Mouse (Mus musculus): ENCODE measurements around the gene Clec16a. TPM values are rescaled to one million over a fixed set of nuclear protein-coding genes. Genes with fewer than 3 reads are reported as not detected.
A peak's percentile ranks its signal among the peaks of the same experiment; 100 is the strongest.

The Clec16a gene
- total and polyA plus RNA-seq, 3 experiments, result 20.0 to 24.2 (median 20.5) TPM

DNA sequence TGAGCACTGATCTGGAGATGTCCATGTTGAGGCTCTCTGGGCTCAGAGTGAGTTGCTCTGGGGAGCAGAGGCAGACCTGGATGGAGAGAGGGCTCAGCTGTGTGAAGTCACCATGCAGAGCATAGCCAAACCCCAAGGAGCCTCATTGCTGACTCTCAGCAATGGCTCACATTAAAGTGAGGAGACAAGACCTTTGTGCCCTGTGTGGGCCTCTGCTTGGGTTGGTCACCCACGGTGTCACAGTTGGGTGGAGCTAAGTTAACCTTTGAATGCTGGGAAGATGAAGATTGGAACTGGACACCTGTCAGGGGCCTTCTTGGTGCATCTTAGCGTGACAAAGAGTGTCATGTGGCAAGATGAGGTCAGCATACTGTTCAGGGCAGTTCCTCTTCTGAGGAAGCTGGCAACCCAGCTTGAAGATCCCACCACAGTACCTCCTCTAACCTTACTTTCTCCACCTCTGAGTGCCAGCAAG is 49.3 kb upstream of the Clec16a start:
- peaks cover 49 to 81% of the 10 kb centered on the region in 2 experiments for H3K4me1 ChIP-seq (ENCODE audit: control insufficient read depth in 1 of 2, insufficient read depth in 2 of 2)
- peak overlapping the region; percentile 55; the same call in 1 of the 2 replicates for H3K9ac ChIP-seq (ENCODE audit: insufficient read depth, low read depth)
- DNase-seq (ENCODE audit: extremely low read depth), result peak; percentile 95
- H3K27me3 ChIP-seq (replicated peaks), result no peaks in the 10 kb centered on the region
- H3K4me2 ChIP-seq (ENCODE audit: insufficient read depth, low read depth, poor library complexity, severe bottlenecking), result peak overlapping the region; percentile 48; the same call in 1 of the 2 replicates
- dilution Hi-C loops (cut with MboI; ENCODE audit: extremely low pct_ligation_motif_present, extremely low pct_unique_long_range_greater_than_20kb, low sequenced_read_pairs), result no loop called here
- H3K36me3 ChIP-seq (replicated peaks in 1 of 2; ENCODE audit: control insufficient read depth in 1 of 2, insufficient read depth in 1 of 2, low read length in 1 of 2), result peaks cover 3 to 73% of the 10 kb centered on the region in 2 experiments
- peak overlapping the region; percentile 84 for H3K27ac ChIP-seq (ENCODE audit: insufficient read depth, low read depth)
- peak overlapping the region; percentile 26 to 64 (median 53) for H3K4me3 ChIP-seq (replicated peaks in 1 of 3; ENCODE audit: low read depth in 2 of 3, low read length in 2 of 3, poor library complexity in 1 of 3)
- in situ Hi-C loops (cut with MboI; ENCODE audit: low pct_ligation_motif_present, low pct_unique_long_range_greater_than_20kb, low sequenced_read_pairs), result no loop called here
- no peak for TF ChIP-seq CTCF (conservative IDR thresholded peaks at IDR 0.05 in 1 of 2, IDR thresholded peaks at IDR 0.05 in 1 of 2; ENCODE audit: low read depth in 2 of 2, low read length in 2 of 2)
- TF ChIP-seq MXI1 (IDR thresholded peaks at IDR 0.05; ENCODE audit: low read depth, low read length), result peak; percentile 79; the same call in 1 of the 2 replicates
- TF ChIP-seq JUN (IDR thresholded peaks at IDR 0.05; ENCODE audit: insufficient read depth, low read depth, low read length), result peak; percentile 99
- TF ChIP-seq ZNF384 (IDR thresholded peaks at IDR 0.05; ENCODE audit: low read depth, low read length), result no peak
- TF ChIP-seq RCOR1 (conservative IDR thresholded peaks at IDR 0.05; ENCODE audit: low read depth, low read length), result peak; percentile 89
- no peak for TF ChIP-seq ZKSCAN1 (IDR thresholded peaks at IDR 0.05; ENCODE audit: borderline replicate concordance, low read depth, low read length)
- TF ChIP-seq TCF12 (IDR thresholded peaks at IDR 0.05; ENCODE audit: low read depth, low read length), result peak; percentile 99
- peak; percentile 3 for TF ChIP-seq RAD21 (IDR thresholded peaks at IDR 0.05; ENCODE audit: low read depth, low read length)
- peak; percentile 81 for TF ChIP-seq CHD2 (IDR thresholded peaks at IDR 0.05; ENCODE audit: low read length)
- TF ChIP-seq ZC3H11A (IDR thresholded peaks at IDR 0.05; ENCODE audit: low read depth, low read length), result no peak
- 0 out of 2 replicates have a peak, but pooled peaks have one; percentile 39 for TF ChIP-seq MAZ (IDR thresholded peaks at IDR 0.05; ENCODE audit: low read depth, low read length)
- no peak for TF ChIP-seq NRF1 (IDR thresholded peaks at IDR 0.05; ENCODE audit: low read depth, low read length)
- TF ChIP-seq USF1 (IDR thresholded peaks at IDR 0.05; ENCODE audit: low read depth, low read length), result peak; percentile 77
- TF ChIP-seq GABPA (IDR thresholded peaks at IDR 0.05; ENCODE audit: insufficient replicate concordance, low read depth, low read length), result no peak
- TF ChIP-seq KAT2A (IDR thresholded peaks at IDR 0.05; ENCODE audit: insufficient replicate concordance, low read length), result 0 out of 2 replicates have a peak, but pooled peaks have one; percentile 51
- TF ChIP-seq SMC3 (IDR thresholded peaks at IDR 0.05; ENCODE audit: low read depth, low read length), result peak; percentile 34; the same call in 1 of the 2 replicates
- peak; percentile 85 for TF ChIP-seq TBP (conservative IDR thresholded peaks at IDR 0.05; ENCODE audit: low read depth, low read length)
- TF ChIP-seq MEF2A (IDR thresholded peaks at IDR 0.05; ENCODE audit: borderline replicate concordance, low read depth, low read length), result peak; percentile 98
- peak; percentile 82; the same call in 1 of the 2 replicates for TF ChIP-seq ZMIZ1 (IDR thresholded peaks at IDR 0.05; ENCODE audit: low read depth, low read length)
- peak; percentile 54; the same call in 1 of the 2 replicates for TF ChIP-seq POLR2AphosphoS2 (IDR thresholded peaks at IDR 0.05; ENCODE audit: low read depth, low read length)
- TF ChIP-seq MAFK (IDR thresholded peaks at IDR 0.05; ENCODE audit: insufficient replicate concordance, low read length), result peak; percentile 73
- peak; percentile 63 for TF ChIP-seq USF2 (conservative IDR thresholded peaks at IDR 0.05; ENCODE audit: low read depth, low read length)
- peak; percentile 94 for TF ChIP-seq BHLHE40 (IDR thresholded peaks at IDR 0.05; ENCODE audit: low read depth, low read length)
- TF ChIP-seq UBTF (IDR thresholded peaks at IDR 0.05; ENCODE audit: low read depth, low read length), result no peak
- peak; percentile 94 for TF ChIP-seq MAX (IDR thresholded peaks at IDR 0.05; ENCODE audit: low read length)
- peak; percentile 71 for TF ChIP-seq CHD1 (IDR thresholded peaks at IDR 0.05; ENCODE audit: low read depth, low read length)
- peak; percentile 97 for TF ChIP-seq SIN3A (IDR thresholded peaks at IDR 0.05; ENCODE audit: low read length)
- peak; percentile 94 for TF ChIP-seq MYC (IDR thresholded peaks at IDR 0.05; ENCODE audit: low read depth, low read length)
- peak; percentile 90 for TF ChIP-seq IRF4 (IDR thresholded peaks at IDR 0.05; ENCODE audit: low read depth, low read length)
- peak; percentile 70 for TF ChIP-seq POLR2A (IDR thresholded peaks at IDR 0.05; ENCODE audit: low read depth, low read length)
- TF ChIP-seq NELFE (IDR thresholded peaks at IDR 0.05; ENCODE audit: low read depth, low read length), result no peak; the same call in 1 of the 2 replicates
- peak; percentile 65 for TF ChIP-seq HCFC1 (IDR thresholded peaks at IDR 0.05; ENCODE audit: low read depth, low read length)
- TF ChIP-seq PAX5 (IDR thresholded peaks at IDR 0.05; ENCODE audit: low read length), result no peak
- TF ChIP-seq EP300 (IDR thresholded peaks at IDR 0.05; ENCODE audit: low read length), result peak; percentile 99
- no peak for TF ChIP-seq E2F4 (IDR thresholded peaks at IDR 0.05; ENCODE audit: insufficient replicate concordance, low read depth, low read length)
- peak; percentile 99 for TF ChIP-seq ETS1 (conservative IDR thresholded peaks at IDR 0.05; ENCODE audit: low read depth, low read length)
- peak; percentile 76 for TF ChIP-seq ELF1 (IDR thresholded peaks at IDR 0.05; ENCODE audit: low read depth, low read length)
- peak; percentile 95 for TF ChIP-seq JUND (conservative IDR thresholded peaks at IDR 0.05; ENCODE audit: low read depth, low read length)
- H3K9me3 ChIP-seq (replicated peaks; ENCODE audit: low read length), result no peaks in the 10 kb centered on the region
- no peaks in the 10 kb centered on the region for H3K79me2 ChIP-seq (replicated peaks; ENCODE audit: control insufficient read depth, extremely low read depth, insufficient read depth, poor library complexity, severe bottlenecking)
